Mouse (Mus musculus): Measurements from ENCODE around the gene Aspscr1.

DNA sequence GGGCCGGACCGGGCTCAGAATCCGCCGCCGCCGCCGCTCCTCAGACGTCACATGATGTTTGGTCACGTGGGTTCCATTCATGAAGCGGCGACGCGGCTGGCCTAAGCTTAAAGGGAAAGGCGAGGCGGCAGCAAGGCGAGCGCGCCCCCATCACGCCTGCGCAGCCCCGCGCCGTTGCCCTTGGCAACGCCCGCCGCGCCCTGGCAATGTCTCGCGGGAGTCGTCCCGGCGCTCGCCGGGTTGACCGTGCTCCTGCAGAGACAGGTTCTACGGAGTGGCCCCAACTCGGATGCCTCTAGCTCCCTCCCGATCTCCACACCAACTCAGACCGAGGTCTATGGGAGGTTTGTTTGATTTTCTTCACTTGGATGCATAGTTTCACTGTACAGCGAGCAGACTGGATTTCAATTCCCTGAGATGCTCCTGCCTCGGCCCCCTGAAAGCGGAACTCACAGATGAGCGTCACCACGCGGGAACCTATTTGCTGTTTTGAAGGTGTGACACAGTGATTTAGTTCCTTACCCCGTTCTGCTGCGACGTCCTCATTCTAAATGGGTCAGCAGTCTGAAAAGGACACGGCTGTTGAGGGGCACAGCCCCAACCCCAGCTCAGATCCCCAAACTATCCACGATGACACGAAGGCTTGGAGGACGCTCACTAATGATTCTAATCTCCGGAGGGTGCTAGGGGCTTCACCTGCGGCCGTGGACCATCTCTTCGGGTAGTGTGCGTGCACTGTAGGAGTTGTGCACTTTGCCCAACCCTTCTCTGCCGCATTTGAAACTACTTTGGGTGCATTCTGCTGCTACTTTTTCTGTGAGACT is 39.0 kb upstream of the Aspscr1 start, which contains the start of gene Mafg:
- TF ChIP-seq POLR2A (IDR thresholded peaks at IDR 0.05; ENCODE audit: borderline replicate concordance, extremely low read depth, insufficient read depth, insufficient read length, poor library complexity, severe bottlenecking): no peak; the same call in 1 of the 2 replicates
- no peak for TF ChIP-seq CTCF (IDR thresholded peaks at IDR 0.05; ENCODE audit: borderline replicate concordance, extremely low read depth, insufficient read depth, insufficient read length)

All from brain, embryonic 14.5 days (tissue).